Mouse (Mus musculus): ENCODE results near the gene Gng13.

DNA sequence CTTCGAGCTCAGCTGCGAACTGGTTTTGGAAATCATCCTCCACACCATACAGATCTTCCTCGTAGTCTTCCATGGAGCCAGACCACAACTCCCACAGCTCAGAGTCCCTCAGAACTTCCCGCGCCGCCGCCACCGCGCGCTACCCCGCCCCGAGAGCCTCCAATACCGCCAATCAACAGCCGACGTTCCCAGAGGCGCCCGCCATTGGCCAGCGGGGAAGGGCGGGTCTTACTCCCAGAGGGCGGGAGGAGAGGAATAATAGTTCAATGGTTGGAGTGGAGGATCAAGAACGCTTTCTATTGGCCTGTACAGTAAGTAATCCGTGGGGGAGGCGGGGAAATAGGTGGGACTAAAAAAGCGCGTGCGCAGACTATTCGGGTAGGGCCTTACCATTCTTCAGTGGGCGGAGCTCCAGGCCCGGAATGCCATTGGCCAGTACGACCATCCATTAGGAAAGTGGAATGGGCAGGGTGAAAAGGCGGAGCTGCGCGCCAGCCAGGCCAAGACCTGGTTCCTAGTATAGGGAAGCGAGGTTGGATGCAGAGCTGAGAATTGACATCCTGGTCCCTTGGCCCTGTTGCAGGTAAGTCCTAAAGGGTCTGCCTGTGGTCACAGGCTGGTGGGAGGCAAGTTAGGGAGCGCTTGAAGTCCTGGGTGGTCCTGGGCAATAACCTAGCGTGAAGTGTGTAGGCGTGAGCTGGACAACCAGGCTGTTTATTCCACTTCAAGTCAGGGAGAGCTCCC is 10.5 kb downstream of the Gng13 start, which contains the start of the genes Chtf18 and Rpusd1:
- TF ChIP-seq CTCF (IDR thresholded peaks at IDR 0.05; ENCODE audit: low read depth, low read length) = no peak
- TF ChIP-seq EP300 (IDR thresholded peaks at IDR 0.05; ENCODE audit: insufficient read depth, low read depth, low read length) = no peak
- TF ChIP-seq POLR2A (IDR thresholded peaks at IDR 0.05; ENCODE audit: insufficient read depth, low read length) = peak; percentile 94

Measured in ES-Bruce4 (cell line).